Mouse (Mus musculus): ENCODE results near the gene Snhg11. TPM values are rescaled to one million over a fixed set of nuclear protein-coding genes. Genes with fewer than 3 reads are reported as not detected.

Gene Snhg11
- total and polyA plus RNA-seq, 2 experiments from 2014 or later = 169 to 635 TPM

DNA sequence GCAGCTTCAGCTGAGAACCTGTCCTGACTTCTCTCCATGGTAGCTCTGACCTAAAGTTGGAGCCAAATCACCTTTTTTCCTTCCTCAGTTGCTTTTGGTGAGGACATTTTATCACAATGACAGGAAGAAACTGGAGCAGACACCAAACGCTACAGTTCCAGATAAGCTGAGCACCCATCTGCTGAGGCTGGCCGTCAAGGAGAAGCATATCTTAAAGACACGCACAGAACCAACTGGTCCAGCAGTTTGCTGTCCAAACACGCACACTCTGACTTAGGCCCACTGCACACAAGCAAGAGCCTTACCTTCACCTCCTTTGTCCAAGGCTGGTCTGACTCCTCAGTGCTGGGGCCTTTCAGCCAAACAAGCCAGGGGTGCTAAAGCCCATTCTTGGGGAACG lies 7.8 kb upstream of the Snhg11 start:
- H3K4me2 ChIP-seq (ENCODE audit: low read depth, low read length, poor library complexity, severe bottlenecking) = no peak overlapping the region
- H3K9ac ChIP-seq (replicated peaks; ENCODE audit: low read length, poor library complexity, severe bottlenecking) = no peak overlapping the region
- H3K27me3 ChIP-seq (ENCODE audit: insufficient read depth, low read length) = no peaks in the 10 kb centered on the region
- H3K9me3 ChIP-seq (ENCODE audit: low read length) = no peaks in the 10 kb centered on the region
- no peak overlapping the region for H3K4me3 ChIP-seq (ENCODE audit: low read depth, low read length)
- DNase-seq (ENCODE audit: low spot score) (no peak), ATAC-seq (ENCODE audit: low FRiP score) (no peak)
- H3K36me3 ChIP-seq (ENCODE audit: insufficient read depth, low read length) = no peaks in the 10 kb centered on the region
- no peaks in the 10 kb centered on the region for H3K4me1 ChIP-seq (ENCODE audit: insufficient read depth, low read length)
- 89% methylated on average over 5 of the region's 5 CpGs for WGBS
- H3K27ac ChIP-seq (ENCODE audit: low read depth, low read length) = no peak overlapping the region
- no peak for TF ChIP-seq CTCF (IDR thresholded peaks at IDR 0.05)

DNA sequence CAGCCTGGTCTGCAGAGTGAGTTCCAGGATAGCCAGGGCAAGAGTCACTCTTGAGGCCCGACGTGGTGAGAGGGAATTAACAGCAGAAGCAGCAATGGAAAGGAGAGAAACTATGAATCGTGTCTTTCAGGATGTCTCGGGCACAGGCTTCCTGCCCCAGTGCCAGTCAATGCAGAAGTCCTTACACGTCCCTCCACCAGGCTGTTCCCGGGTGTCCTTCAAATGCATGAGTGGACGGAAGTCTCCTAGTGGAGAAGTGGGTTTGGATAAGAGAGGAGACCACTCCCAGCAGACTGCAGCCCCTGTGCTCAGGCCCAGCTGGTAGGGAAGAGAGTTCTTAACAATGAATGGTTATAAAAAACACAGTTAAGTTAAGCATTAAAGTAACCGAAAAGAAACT lies 7.1 kb upstream of the Snhg11 start:
- no peaks in the 10 kb centered on the region for H3K36me3 ChIP-seq (ENCODE audit: insufficient read depth, low read length)
- no peak for DNase-seq (ENCODE audit: low spot score)
- no peak overlapping the region for H3K9ac ChIP-seq (replicated peaks; ENCODE audit: low read length, poor library complexity, severe bottlenecking)
- no peak overlapping the region for H3K27ac ChIP-seq (ENCODE audit: low read depth, low read length)
- H3K4me1 ChIP-seq (ENCODE audit: insufficient read depth, low read length) = no peaks in the 10 kb centered on the region
- H3K27me3 ChIP-seq (ENCODE audit: insufficient read depth, low read length) = no peaks in the 10 kb centered on the region
- H3K4me2 ChIP-seq (ENCODE audit: low read depth, low read length, poor library complexity, severe bottlenecking) = no peak overlapping the region
- WGBS = 89% methylated on average over 8 of the region's 8 CpGs
- no peak for ATAC-seq (ENCODE audit: low FRiP score)
- H3K9me3 ChIP-seq (ENCODE audit: low read length) = no peaks in the 10 kb centered on the region
- no peak overlapping the region for H3K4me3 ChIP-seq (ENCODE audit: low read depth, low read length)
- TF ChIP-seq CTCF (IDR thresholded peaks at IDR 0.05) = no peak

DNA sequence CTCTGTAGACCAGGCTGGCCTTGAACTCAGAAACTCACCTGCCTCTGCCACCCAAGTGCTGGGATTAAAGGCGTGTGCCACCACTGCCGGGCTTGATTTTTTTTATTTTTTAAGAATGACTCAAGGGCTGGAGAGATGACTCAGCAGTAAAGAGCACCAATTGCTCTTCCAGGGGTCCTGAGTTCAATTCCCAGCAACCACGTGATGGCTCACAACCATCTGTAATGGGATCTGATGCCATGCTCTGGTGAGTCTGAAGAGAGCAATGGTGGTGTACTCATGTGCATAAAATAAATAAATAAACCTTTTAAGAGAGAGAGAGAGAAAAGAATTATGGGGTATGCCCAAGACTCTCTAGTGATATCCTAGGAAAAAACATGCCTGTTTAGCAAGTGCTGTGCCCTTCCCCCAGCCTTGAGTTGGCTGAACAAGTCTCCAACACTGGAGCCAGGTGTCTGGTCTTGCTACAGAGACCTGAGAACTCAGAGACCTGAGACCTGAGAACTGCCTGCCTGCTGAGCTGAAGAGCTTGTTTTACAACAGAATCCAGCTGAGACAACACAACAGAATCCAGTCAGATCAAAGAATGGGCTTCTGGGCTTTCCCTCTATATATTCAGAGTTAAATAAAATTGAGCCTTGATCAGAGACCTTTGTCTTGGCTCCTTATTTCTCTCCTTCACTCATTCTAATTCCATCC lies 5.8 kb upstream of the Snhg11 start:
- Histone ChIP-seq H3K36me3 (ENCODE audit: insufficient read depth, low read length) (no peaks in the 10 kb centered on the region), H3K4me2 (ENCODE audit: low read depth, low read length, poor library complexity, severe bottlenecking) (no peak overlapping the region), H3K4me1 (ENCODE audit: insufficient read depth, low read length) (no peaks in the 10 kb centered on the region), H3K27me3 (ENCODE audit: insufficient read depth, low read length) (no peaks in the 10 kb centered on the region), H3K9ac (replicated peaks; ENCODE audit: low read length, poor library complexity, severe bottlenecking) (no peak overlapping the region), H3K9me3 (ENCODE audit: low read length) (no peaks in the 10 kb centered on the region), H3K4me3 (ENCODE audit: low read depth, low read length) (no peak overlapping the region), H3K27ac (ENCODE audit: low read depth, low read length) (no peak overlapping the region)
- ATAC-seq (ENCODE audit: low FRiP score) (no peak), DNase-seq (ENCODE audit: low spot score) (no peak)
- WGBS = 78% methylated on average over 3 of the region's 3 CpGs
- TF ChIP-seq CTCF (IDR thresholded peaks at IDR 0.05) = no peak

DNA sequence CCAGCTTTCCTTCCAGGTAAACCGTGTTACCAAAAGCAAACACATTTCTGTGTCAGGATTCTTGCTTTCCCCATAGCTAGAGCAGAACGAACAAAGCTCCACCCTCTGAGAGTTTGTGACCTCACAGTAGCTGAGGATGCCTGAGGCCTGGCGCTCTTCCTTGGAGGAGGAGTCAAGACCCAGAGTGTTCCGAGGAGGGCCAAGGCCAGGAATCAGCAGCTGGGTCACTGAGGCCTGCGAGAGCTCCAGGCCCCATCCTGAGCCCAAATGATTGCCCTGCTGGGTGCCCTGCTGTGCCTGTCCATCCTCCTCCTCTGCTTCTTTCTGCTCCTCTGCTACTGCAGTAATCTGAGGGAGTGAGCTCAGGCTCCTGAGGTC lies 5.3 kb upstream of the Snhg11 start:
- Histone ChIP-seq H3K4me2 (ENCODE audit: low read depth, low read length, poor library complexity, severe bottlenecking) (no peak overlapping the region), H3K27me3 (ENCODE audit: insufficient read depth, low read length) (no peaks in the 10 kb centered on the region), H3K9ac (replicated peaks; ENCODE audit: low read length, poor library complexity, severe bottlenecking) (no peak overlapping the region), H3K4me3 (ENCODE audit: low read depth, low read length) (no peak overlapping the region), H3K27ac (ENCODE audit: low read depth, low read length) (no peak overlapping the region), H3K36me3 (ENCODE audit: insufficient read depth, low read length) (no peaks in the 10 kb centered on the region), H3K4me1 (ENCODE audit: insufficient read depth, low read length) (no peaks in the 10 kb centered on the region), H3K9me3 (ENCODE audit: low read length) (no peaks in the 10 kb centered on the region)
- WGBS = 15% methylated on average over 5 of the region's 5 CpGs
- ATAC-seq (ENCODE audit: low FRiP score) (no peak), DNase-seq (ENCODE audit: low spot score) (no peak)
- no peak for TF ChIP-seq CTCF (IDR thresholded peaks at IDR 0.05)

DNA sequence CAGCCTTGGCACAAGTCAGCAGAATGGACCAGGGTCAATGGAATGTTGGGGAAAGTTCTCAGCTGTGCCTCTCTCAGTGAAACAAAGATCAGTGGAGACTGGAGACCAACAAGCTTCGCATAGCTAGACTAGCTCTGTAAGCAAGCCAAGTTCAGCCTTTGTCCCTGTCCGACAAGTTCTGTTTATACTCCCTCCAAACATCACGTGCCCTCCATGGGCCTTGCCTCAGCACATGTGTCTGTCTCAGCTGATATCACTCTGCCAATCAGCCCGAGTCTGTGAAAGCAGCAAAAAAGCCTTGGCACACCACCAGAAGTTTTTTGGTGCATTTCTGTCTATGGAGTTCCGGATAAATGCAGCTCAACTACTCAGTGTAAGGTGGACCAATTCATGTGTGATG lies 2.4 kb upstream of the Snhg11 start:
- Histone ChIP-seq H3K4me2 (ENCODE audit: low read depth, low read length, poor library complexity, severe bottlenecking) (no peak overlapping the region), H3K9ac (replicated peaks; ENCODE audit: low read length, poor library complexity, severe bottlenecking) (no peak overlapping the region), H3K27ac (ENCODE audit: low read depth, low read length) (no peak overlapping the region), H3K27me3 (ENCODE audit: insufficient read depth, low read length) (no peaks in the 10 kb centered on the region), H3K36me3 (ENCODE audit: insufficient read depth, low read length) (peaks cover 3% of the 10 kb centered on the region; the same call in 1 of the 2 replicates), H3K4me1 (ENCODE audit: insufficient read depth, low read length) (peaks cover 5% of the 10 kb centered on the region; the same call in 1 of the 2 replicates), H3K4me3 (ENCODE audit: low read depth, low read length) (no peak overlapping the region), H3K9me3 (ENCODE audit: low read length) (no peaks in the 10 kb centered on the region)
- WGBS = 74% methylated on average over 5 of the region's 5 CpGs
- no peak for TF ChIP-seq CTCF (IDR thresholded peaks at IDR 0.05)
- DNase-seq (ENCODE audit: low spot score) (no peak), ATAC-seq (ENCODE audit: low FRiP score) (no peak)

DNA sequence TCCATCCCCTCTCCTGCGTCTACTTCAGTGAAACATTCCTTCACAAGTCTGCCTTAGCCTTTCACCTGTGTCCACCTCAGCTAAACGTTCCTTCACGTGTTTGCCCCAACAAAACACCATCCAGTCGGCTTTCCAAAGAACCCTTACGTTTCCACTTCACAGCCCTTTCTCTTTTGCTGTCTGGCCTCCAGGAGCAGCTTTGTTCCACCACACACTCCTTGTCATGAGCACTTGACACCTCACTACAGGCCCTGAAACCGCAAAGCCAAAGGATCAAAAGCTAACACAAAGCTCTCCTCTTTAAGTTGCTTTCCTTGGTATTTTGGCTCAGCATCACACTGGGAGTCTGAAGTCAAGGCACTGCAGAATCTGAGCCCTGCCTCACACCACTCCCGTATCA lies 1.9 kb upstream of the Snhg11 start:
- no peak overlapping the region for H3K4me2 ChIP-seq (ENCODE audit: low read depth, low read length, poor library complexity, severe bottlenecking)
- ATAC-seq (ENCODE audit: low FRiP score) (no peak), DNase-seq (ENCODE audit: low spot score) (no peak)
- no peak overlapping the region for H3K4me3 ChIP-seq (ENCODE audit: low read depth, low read length)
- peaks cover 5% of the 10 kb centered on the region; the same call in 1 of the 2 replicates for H3K4me1 ChIP-seq (ENCODE audit: insufficient read depth, low read length)
- H3K36me3 ChIP-seq (ENCODE audit: insufficient read depth, low read length) = peaks cover 3% of the 10 kb centered on the region; the same call in 1 of the 2 replicates
- WGBS = 60% methylated on average over 7 of the region's 7 CpGs
- H3K9ac ChIP-seq (replicated peaks; ENCODE audit: low read length, poor library complexity, severe bottlenecking) = no peak overlapping the region
- no peak overlapping the region for H3K27ac ChIP-seq (ENCODE audit: low read depth, low read length)
- H3K27me3 ChIP-seq (ENCODE audit: insufficient read depth, low read length) = no peaks in the 10 kb centered on the region
- no peaks in the 10 kb centered on the region for H3K9me3 ChIP-seq (ENCODE audit: low read length)
- TF ChIP-seq CTCF (IDR thresholded peaks at IDR 0.05) = no peak

All from midbrain, postnatal 0 days (tissue).